ENCODE assay signal across 9 mouse cellular contexts in the genomic region with DNA sequence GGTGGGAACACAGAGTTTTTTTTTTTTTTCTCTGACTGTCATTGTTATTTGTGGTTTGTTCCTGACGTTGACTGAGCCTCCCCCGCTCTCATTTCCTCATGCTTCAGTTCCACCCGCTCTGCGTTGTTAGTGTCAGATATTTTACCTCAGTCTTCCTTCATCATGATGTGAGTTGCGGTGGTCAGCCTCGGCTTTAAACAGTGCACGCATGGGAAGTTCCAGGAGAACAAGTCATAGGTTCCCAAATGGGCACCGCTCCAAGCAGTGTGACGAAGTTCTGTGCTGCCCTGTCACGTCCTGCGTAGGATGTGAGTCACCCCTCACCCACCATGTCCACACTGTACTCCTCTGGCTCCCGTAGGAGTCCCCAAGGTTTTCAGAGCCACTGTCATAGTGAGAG. TPM values are rescaled to one million over a fixed set of nuclear protein-coding genes. Genes with fewer than 3 reads are reported as not detected.
DNase-seq lines count a peak whose midpoint lies in the region; ATAC-seq and TF ChIP-seq lines count a peak whose summit lies in the region.
"Had no signal": no experiment of that assay in that cellular context is flagged by ENCODE, and none has a peak within 500 bp of the region (broad histone marks: within the 10 kb centered on the region; RNA-seq: fewer than 3 reads in every experiment).

No protein-coding gene starts in this region.

- no peaks in the 10 kb centered on the region for H3K27me3 ChIP-seq in intestine, embryonic 15.5 days (replicated peaks)
- no peaks in the 10 kb centered on the region for H3K27me3 ChIP-seq in intestine, postnatal 0 days (replicated peaks; ENCODE audit: control insufficient read depth, insufficient read depth, low read length)

- no peak overlapping the region for H3K4me2 ChIP-seq in intestine, embryonic 15.5 days (replicated peaks)
- no peak overlapping the region for H3K4me2 ChIP-seq in intestine, postnatal 0 days (replicated peaks; ENCODE audit: low read depth)

- H3K9me3 ChIP-seq in intestine, embryonic 15.5 days, result no peaks in the 10 kb centered on the region
- no peaks in the 10 kb centered on the region for H3K9me3 ChIP-seq in intestine, postnatal 0 days (ENCODE audit: control insufficient read depth)

- H3K27ac ChIP-seq in intestine, embryonic 15.5 days, result no peak overlapping the region
- no peak overlapping the region for H3K27ac ChIP-seq in intestine, postnatal 0 days (ENCODE audit: low read depth, low read length)
- peak overlapping the region; percentile 39 for H3K27ac ChIP-seq in embryonic fibroblast, embryonic 13.5 days (ENCODE audit: insufficient read depth, low read length)

- WGBS in intestine, embryonic 15.5 days, result 60% methylated on average over 12 of the region's 12 CpGs
- WGBS in intestine, postnatal 0 days, result 64% methylated on average over 12 of the region's 12 CpGs

- TF ChIP-seq CTCF in intestine, postnatal 0 days (IDR thresholded peaks at IDR 0.05; ENCODE audit: low read depth), result no peak
- no peak for TF ChIP-seq CTCF in embryonic fibroblast, embryonic 13.5 days (IDR thresholded peaks at IDR 0.05; ENCODE audit: borderline replicate concordance, insufficient read depth, low read length)

- H3K36me3 ChIP-seq in intestine, embryonic 15.5 days, result no peaks in the 10 kb centered on the region
- H3K36me3 ChIP-seq in intestine, postnatal 0 days (ENCODE audit: control insufficient read depth, insufficient read depth), result no peaks in the 10 kb centered on the region

- peak; percentile 28; the same call in 1 of the 2 replicates for ATAC-seq in intestine, embryonic 15.5 days
- no peak for ATAC-seq in intestine, postnatal 0 days
- ATAC-seq in frontal cortex, adult (ENCODE audit: low TSS enrichment), result no peak

- no peak for TF ChIP-seq POLR2A in embryonic fibroblast, embryonic 13.5 days (IDR thresholded peaks at IDR 0.05; ENCODE audit: low read depth, low read length)

- H3K4me1 ChIP-seq in intestine, embryonic 15.5 days (replicated peaks), result no peaks in the 10 kb centered on the region
- H3K4me1 ChIP-seq in intestine, postnatal 0 days (replicated peaks; ENCODE audit: control insufficient read depth, insufficient read depth, low read length), result no peaks in the 10 kb centered on the region
- H3K4me1 ChIP-seq in embryonic fibroblast, embryonic 13.5 days (ENCODE audit: control insufficient read depth, insufficient read depth, low read length), result peaks cover 7% of the 10 kb centered on the region; the same call in 1 of the 2 replicates

- no peak overlapping the region for H3K4me3 ChIP-seq in intestine, embryonic 15.5 days (replicated peaks)
- H3K4me3 ChIP-seq in intestine, postnatal 0 days (ENCODE audit: low read depth, low read length), result no peak overlapping the region
- H3K4me3 ChIP-seq in embryonic fibroblast, embryonic 13.5 days (ENCODE audit: insufficient read depth, low read length), result no peak overlapping the region

- H3K9ac ChIP-seq in intestine, embryonic 15.5 days, result no peak overlapping the region
- H3K9ac ChIP-seq in intestine, postnatal 0 days (ENCODE audit: low read depth, low read length), result no peak overlapping the region

- peak; percentile 81 for DNase-seq in kidney, postnatal 10 days
- peak; percentile 84 to 89 for DNase-seq in natural killer cell, adult 2 months (ENCODE audit: low spot score in 2 of 2)
- DNase-seq in right cerebral cortex, postnatal 25 days, result no peak
- DNase-seq in c-Kit-positive CD71-positive TER-119-positive erythroid progenitor cells, embryonic 14.5 days (ENCODE audit: low spot score), result no peak

RNA-seq across cellular contexts. Expression of a gene that starts 36.9 kb away (rescaled TPM):
- polyA plus RNA-seq in intestine, embryonic 15.5 days (2015; fragmentation: Nextera tagmentation; extraction: Ambion mirVana), result 5.4 and 6.1 TPM in 2 replicates
- polyA plus RNA-seq in intestine, postnatal 0 days (2015; fragmentation: Nextera tagmentation; extraction: Ambion mirVana), result 2.8 and 2.9 TPM in 2 replicates
- polyA plus RNA-seq in embryonic fibroblast, embryonic 13.5 days (2011; ENCODE audit: insufficient read length, low read depth, missing spikeins), result 6.7 and 14.5 TPM in 2 replicates

RNA-seq across cellular contexts. Expression of a gene that starts 56.7 kb away (rescaled TPM):
- polyA plus RNA-seq in intestine, embryonic 15.5 days (2015; fragmentation: Nextera tagmentation; extraction: Ambion mirVana), result not detected in 2 replicates
- polyA plus RNA-seq in intestine, postnatal 0 days (2015; fragmentation: Nextera tagmentation; extraction: Ambion mirVana), result 1.3 and 4.3 TPM in 2 replicates
- not detected in 2 replicates for polyA plus RNA-seq in embryonic fibroblast, embryonic 13.5 days (2011; ENCODE audit: insufficient read length, low read depth, missing spikeins)
- polyA plus RNA-seq: liver, adult 2 months had no signal

Comparison
In these comparisons a context has a peak if more than half of its experiments do, and no peak if none do; other contexts are left out.
1. DNase-seq: peak in kidney, postnatal 10 days (single experiment) and natural killer cell, adult 2 months (2 of 2); none in right cerebral cortex, postnatal 25 days (single experiment) and c-Kit-positive CD71-positive TER-119-positive erythroid progenitor cells, embryonic 14.5 days (single experiment).